Mouse (Mus musculus) R1 (cell line): Measurements from ENCODE around the gene P2rx5.
A peak's percentile ranks its signal among the peaks of the same experiment; 100 is the strongest.

Experiments
- DNase-seq: peaks from one replicate; pipeline ENCODE4 v3.0.0-alpha.2; 2018; ENCODE audit warnings: low read depth, low spot score

Gene P2rx5

DNA sequence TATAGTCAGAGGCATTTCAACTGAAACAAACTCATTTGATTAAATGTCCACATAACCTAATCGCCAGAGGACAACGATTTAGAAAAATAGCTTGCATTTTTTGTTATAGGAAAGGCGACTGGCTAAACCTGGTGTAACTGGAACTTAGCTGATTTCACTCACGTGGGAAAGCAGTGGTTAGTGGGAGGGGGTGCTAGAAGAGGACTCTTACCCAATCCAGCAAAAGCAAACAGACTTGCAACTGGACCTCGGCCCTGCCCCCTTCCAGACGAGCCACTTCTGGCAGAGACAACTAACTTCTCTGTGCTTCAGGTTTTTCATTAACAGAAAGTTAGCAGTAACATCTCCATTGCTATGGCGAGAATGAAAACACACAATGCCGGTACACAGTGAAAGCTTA, 15.4 kb downstream of the P2rx5 start:
- peak; percentile 40 for DNase-seq

DNA sequence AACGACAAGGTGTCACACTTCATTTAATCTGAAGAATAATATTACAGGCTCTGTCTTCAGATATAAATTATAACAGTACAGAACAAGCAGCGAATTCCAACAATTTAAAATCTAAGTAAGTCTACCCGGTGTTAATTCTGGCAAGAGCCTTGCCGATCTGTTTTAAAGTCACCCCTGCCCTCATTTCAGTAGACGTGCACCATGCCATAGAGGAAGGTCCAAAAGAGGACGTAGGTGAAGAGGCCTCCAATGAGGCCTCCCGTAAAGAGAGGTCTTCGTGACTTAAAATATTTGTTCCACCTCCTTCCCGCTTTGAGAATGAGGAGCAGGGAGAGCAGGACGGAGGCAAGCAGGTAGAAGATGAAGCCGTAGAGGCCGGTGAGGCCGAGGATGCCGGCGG, 16.0 kb downstream of the P2rx5 start:
- peak; percentile 18 for DNase-seq

DNA sequence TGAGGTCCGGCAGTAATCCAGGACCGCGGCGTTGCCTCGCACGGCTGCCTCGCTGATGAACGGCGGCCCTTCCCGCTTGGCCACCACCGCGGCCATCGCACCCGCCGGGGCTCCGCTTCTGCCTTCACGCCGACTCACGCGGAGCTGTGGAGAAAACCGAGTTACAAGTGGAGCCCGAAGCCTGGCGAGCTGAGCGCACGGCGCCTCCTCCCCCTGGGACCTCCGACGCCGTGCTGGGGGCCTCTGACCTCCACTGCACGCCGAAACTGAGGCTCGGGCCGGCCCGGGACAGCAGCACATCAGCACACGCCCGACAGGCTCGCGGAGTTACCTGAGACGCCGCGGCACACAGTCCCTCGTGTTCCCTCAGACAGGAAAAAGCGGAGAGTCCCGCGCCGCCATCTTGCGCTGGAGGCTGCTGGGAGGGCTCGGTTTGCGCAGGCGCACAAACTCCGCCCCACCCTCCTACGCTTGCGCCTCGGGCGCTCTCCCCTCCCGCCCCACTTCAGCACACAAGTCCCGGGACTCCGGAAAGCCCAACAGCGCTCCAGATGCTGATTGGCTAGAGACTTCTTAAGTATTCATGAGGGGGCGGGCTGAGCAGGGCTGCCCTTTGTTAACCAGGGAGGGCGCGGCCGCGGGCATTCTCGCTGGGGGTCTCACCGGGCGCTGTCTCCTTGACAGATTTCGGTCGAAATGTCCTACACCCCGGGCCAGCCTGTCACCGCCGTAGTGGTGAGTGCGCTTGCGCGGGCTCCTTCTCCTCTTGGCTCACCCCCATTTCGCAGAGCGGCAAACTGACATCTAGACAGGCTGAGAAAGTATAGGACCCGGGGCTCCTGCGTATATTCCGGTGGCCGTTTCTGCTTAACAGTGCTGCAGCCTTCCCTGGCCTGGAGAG, 16.6 kb downstream of the P2rx5 start, which contains the start of the genes Emc6 and Tax1bp3:
Gene Emc6 (minus strand): TSS at position 430 of the 901 bp plus-strand sequence.
Gene Tax1bp3 (plus strand): TSS at position 476 of the 901 bp plus-strand sequence.
- peak; percentile 99 for DNase-seq

DNA sequence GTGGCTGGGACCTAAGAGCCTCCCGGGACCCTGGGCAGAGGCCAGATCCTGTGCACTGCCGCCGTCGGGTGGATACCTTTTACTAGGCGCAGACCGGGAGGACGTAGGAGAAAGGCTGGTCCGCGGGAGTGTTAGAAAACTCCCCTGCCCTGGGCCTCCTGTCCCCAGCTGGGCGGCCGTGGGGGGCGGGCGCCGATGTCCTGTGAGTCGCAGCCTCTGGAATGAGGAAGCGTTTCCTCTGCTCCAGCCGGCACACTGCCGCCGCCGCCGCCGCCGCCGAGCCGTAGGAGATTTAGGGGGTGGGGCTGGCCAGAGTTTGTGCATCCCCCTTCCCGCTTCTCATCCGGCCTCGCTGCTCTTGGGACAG, 17.3 kb downstream of the P2rx5 start:
- peak; percentile 66 for DNase-seq

DNA sequence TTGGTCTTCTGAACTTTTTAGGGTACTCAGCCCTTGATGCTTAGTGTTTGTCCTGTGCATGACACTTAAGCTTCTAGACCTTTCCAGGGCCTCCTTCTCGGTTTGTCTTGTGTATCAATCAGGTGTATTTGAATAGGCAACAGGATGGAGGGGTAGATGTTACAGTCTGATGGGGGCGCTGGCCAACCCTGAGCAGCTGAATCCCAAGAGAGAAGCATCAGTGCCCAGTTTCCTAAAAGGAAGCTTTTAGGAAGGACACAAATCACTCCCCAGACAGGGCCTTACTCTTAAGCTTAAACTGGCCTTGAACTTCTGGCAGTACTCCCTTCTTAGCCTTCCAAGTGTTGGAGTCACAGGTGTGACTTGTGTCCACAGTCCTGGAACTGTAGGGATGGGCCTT, 17.7 kb downstream of the P2rx5 start:
- no peak for DNase-seq

DNA sequence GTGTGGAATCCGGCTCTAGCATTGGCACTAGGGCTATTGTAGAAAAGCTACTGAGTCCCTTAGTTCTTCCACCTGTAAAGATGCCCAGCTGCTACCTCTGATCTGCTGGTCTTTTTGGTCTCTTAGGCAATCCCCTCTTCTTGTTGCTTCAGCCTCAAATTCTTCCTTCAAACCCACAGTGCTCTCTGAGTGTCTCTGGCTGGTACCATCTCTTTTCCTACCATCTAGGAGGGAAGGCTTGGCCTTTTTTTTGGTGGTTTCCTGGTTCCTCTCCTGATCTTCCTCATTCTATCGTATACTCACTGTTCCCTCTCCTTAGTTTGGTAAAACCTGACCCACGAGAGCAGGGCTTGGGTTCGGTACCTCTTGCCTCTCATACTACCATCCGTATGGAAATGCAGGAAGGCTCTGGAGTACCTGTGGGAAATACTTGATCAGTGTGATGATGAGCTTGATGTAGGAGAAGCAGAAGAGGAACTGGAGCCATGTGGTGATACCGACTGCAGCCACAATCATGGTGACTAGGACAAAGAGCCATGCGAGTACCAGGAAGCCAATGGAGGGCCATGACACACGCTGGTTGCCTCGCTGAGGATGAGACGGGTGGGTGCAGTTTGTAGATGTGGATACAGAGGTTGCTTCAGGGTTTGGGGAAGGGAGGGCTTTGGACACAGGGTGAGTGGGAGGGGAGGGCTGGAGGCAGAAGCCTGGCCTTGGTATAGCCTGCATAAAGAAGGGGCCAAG, 25.8 kb downstream of the P2rx5 start:
- DNase-seq, result no peak

DNA sequence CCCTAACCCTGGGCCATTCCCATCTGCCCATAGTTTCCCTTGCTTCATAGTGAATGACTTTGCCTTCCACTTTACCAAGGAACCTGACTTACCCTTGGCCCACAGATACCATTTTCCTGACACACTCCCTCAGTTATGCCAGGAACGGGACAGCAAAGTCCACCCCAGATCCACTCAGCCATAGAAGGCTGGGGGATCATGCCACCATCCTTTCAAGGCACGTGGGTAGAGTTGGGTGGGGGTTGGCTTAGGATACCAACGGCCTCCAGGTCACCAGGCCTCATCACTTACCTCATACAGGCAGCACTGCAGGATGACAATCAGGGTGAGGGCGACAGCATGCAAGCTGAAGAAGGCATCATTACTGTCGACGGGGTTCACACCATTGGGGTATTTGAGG, 27.0 kb downstream of the P2rx5 start:
- no peak for DNase-seq

DNA sequence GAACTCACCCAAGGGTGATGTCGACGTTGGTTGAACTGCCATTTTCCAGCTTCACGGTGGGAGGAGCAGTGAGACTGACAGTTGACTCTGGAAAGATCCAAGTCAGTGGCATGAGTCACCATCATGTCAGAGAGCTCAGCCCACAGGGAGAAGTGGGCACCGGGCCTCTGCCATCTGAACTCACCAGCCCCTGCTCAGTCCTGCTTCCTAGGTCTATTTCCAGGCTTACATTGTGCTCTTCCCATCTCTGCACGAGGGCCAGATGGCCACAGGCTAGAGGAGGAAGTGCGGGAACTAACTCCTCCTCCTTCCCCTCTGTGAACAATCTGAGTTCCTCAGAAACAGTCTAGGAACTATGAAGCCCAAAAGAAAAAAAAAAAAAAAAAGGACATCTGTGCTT, 32.8 kb downstream of the P2rx5 start:
- no peak for DNase-seq

DNA sequence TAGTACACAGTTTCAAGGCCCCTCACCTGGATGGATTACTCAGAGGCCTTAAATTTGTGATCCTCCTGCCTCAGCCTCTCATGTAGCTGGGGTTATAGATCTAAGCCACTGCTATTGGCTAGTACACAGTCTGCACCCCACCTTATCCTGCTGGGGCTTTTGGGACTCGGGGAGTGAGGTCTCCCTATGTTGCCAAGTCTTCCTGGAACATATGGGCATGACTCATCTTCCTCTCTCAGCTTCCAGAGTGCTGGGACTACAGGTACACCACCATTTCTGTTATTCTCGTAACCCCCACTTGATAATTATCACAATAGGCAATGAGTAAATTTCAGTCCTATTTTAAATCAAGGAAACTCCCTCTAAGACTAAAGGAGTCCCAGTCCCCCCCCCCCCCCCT, 34.2 kb downstream of the P2rx5 start:
- DNase-seq, result no peak

DNA sequence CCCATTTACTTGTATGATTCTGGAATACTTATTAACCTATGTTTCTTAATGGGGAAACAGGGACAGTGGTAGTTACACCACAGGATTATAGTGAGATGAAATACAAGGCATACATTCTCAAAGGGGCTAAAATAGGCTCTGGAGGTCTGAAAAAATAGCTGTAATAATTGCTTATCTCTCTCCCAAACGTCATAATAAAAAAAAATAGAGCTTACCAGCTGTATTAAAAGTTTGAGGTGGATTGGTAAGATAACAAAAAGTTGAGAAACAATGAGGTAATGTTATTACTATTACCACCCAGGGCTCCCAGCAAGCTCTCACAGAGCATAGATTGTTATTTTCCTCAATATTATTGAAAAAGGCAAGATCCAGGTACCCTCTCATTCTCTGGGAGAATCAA, 38.0 kb downstream of the P2rx5 start:
- DNase-seq, result no peak

DNA sequence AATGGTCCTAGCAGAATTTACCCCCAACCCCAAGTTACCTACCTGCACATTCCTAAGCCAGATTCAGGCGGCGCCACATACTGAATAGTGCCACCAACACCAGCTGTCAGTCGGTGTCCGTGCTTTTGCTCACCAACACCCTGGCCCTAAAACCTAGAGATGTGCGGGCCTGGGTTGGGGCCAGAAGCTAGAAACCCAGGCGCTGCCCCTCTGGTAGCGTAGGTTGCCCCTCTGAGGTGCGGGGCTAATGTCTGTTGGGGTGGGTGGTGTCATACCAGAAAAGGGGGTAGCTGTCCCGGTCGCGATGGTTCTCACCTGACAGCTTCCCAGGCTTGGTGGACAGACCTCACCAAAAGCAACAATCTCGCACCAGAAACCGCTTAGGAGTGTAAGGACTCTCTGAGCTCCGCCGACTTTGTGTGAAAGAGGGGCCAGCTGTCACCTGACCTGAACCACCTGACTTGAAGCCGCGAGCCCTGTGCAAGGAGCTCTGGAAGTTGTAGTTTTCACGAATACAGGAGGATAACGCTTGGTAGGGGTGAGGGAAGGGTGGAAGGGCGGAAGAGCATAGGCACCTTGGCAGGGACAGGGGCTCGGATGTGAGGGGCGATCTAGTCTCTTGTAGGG, 38.5 kb downstream of the P2rx5 start, which contains the start of gene Ctns:
Gene Ctns (minus strand): TSS at position 440 of the 627 bp plus-strand sequence.
- peak; percentile 93 for DNase-seq

DNA sequence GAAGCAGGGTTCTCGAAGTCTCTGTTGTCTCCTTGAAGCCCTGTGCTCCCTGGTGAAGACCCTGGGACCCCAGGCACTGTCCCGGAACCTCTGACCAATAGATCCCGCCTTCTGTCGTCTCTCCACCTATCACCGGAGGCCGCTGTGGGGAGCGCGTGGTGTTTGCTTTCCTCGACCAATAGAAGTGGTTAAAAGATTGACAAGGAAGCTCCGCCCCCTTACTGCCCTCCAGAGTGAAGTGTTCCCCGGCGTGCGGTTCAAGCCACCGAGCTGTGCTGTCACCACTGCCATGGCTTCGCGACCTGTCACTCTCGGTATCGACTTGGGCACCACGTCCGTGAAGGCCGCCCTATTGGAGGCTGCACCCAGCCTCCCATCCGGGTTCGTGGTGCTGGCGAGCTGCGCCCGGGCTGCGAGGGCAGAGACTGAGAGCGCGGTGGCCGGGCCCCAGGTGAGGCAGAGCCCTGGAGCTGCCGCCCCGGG, 39.0 kb downstream of the P2rx5 start, which contains the start of gene Shpk:
Gene Shpk (plus strand): TSS at position 231 of the 483 bp plus-strand sequence.
- peak; percentile 98 for DNase-seq

DNA sequence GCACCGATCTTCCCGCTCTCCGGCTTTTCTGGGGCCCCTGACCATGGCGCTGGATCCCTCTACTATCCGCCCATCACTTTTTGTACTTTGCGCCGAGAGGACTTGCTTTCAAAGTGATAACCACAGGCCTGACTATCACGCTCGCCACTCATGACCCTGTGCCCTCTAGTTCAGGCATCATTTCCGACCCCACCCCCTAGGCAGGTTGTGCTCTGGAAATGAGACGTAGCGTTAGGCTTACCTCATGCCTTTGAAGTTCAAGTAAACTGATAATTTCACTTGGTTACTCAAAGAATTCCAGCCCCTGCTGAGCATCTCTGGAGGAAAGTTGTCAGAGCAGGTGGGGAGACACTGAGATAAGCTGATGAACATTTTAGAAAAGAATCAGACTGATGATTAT, 39.7 kb downstream of the P2rx5 start:
- peak; percentile 37 for DNase-seq

DNA sequence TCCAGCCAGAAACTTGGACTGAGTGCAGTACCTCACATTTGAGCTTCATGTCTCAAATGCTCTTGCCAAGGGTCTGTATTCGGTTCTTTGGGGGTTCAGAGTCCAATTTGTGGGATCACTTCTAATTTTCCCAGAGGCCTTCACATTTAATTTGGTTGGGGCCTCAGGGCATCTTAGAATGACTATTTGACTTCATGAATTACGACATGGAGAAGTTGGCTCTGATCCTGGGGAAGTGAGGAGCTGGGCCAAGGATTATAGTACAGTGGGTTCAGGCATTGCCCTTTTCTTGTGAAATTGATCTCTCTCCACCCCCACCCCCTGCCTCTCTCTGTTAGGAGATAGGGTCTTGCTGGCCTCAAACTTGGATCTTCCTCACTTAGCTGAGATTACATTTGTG, 40.8 kb downstream of the P2rx5 start:
- no peak for DNase-seq

DNA sequence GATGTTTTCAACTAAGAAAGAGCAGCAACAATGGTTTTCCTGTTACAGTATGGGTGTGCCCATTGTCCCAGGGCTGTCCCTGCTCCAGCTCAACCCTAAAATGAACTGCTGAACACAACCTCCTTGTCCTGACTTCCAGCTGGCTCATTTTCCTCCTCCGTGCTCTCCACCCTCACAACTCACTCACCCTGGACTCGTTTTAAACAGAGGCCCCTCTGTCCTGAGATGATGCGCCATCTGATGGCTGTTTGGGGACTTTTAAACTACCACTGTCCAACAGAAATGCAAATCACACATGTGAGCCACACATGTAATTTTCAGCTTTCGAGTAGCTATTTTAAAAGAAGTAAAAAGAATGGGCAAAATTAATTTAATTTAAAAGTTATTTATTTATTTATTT, 41.4 kb downstream of the P2rx5 start:
- DNase-seq, result peak; percentile 21

DNA sequence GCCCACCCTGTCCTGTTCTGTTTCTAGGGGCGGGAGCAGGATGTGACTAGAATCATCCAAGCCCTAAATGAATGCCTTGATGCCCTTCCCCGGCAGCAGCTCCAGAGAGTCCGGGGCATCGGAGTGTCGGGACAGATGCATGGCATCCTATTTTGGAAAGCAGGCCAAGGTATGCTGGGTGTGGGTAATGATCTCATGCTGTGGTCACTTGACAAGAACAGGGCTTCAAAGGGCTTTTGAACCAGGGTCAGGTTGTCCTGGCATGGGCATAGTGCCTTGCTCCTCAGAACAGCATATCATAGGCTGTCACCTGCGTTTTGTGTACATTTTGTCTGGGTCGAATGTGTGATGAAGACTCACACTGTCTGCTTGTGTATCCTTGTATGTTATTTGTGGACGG, 43.7 kb downstream of the P2rx5 start:
- no peak for DNase-seq

DNA sequence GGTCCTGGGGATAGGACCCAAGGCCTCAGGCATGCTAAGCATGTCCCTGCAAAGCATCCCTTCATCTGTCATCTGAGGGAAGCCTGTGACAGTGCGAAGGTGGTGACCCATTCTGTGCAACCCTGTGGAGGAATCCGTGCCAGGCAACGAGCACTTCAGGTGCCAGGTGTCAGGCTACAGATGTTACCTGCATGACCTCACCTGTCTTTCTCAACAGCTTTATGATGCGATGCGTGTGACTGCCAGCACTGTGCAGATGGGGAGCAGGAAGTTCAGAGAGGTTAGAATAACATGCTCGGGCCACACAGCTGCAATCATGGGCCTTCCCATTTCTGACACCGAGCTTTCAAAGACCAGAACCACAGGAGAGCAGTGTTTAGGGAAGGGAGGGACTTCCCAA, 45.0 kb downstream of the P2rx5 start:
- DNase-seq, result no peak

DNA sequence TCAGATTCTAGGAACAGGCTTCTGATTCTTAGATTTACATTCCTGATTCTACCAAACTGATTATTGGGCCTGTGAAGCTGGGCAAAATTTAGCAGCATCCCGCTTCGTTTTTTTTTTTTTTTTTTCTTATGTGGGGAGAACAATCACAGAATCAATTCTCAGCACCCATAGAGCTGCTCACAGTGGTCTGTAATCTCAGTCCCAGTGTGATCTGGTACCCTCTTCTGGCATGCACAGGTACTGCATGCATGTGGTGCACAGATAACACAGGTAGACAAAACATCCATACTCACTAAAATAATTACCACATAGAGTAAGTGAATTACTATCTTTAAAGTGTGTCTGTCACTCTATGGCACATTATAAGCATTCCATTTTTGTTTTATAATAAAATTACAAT, 47.4 kb downstream of the P2rx5 start:
- peak; percentile 63 for DNase-seq

DNA sequence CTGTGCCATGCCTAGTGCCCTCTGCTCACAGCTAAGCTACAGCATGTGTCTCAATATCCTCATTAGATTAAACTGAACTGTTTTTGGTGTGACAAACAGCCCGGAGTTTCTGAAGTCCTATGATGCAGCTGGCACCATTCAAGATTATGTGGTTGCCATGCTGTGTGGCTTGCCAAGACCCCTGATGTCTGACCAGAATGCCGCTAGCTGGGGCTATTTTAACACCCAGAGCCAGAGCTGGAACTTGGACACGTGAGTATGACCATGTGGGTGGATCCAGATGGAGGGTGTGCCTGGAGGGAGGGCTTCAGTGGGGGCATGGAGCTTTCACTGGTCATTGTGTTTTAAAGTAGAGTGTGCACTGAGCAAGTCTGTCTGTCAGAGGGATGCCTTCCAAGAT, 53.7 kb downstream of the P2rx5 start:
- no peak for DNase-seq

DNA sequence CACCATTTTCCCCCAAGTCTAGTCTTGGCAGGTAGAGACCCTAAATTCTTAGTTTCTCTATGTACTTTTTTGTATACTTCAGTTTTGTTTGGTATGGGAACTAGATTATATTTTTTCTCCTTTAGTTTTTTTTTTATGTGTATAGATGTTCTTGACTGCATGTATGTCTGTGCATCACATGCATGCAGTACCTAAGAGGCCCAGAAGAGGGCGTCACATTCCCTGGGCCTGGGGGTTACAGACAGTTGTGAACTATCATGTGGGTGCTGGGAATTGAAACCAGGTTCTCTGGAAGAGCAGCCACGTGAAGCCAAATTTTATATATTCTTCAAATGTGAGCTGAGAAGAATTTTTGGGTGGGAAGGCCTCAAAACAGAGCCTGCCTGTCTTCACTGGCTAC, 59.5 kb downstream of the P2rx5 start:
- DNase-seq, result no peak

DNA sequence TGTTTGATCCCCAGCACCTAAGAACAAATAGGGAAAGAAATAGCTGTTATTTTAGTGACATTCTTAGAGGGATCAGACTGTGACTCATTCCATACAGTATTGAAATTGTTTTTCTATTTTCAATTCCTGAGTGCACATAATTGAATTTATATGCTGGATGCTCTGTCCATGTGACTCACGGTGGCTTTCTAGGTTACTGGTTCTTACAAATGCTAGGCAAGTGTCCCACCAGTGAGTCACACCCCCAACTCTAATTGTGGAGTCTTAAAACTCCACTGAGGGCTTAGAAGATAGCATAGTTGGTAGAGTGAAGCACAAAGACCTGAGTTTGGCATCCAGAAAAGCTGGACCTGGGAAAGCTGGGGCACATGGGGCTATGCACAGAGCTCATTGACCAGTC, 60.4 kb downstream of the P2rx5 start:
- DNase-seq, result no peak
